Mouse (Mus musculus) thymus, adult 2 months (tissue): ENCODE data around the gene Gm47985.

Experiments used
- CTCF ChIP-seq: fragments of 200-500 bp; IDR thresholded peaks from 2 replicates; pipeline ENCODE4 v1.5.1; 2012; ENCODE audit warnings: mild to moderate bottlenecking, control low read depth, low read length, moderate library complexity, borderline replicate concordance; ENCODE audit not compliant: control insufficient read depth, poor library complexity, insufficient read depth; ENCODE audit errors: extremely low read depth
- POLR2A ChIP-seq: fragments of 200-500 bp; IDR thresholded peaks from 2 replicates; pipeline ENCODE4 v1.6.1; 2012; ENCODE audit warnings: mild to moderate bottlenecking, low read length, control low read depth, moderate library complexity; ENCODE audit not compliant: control insufficient read depth, poor library complexity, insufficient read depth; ENCODE audit errors: extremely low read depth

GRCm38 (mm10) chr1:151223377-151223776 is 41.0 kb downstream of the Gm47985 start:
- no peak for TF ChIP-seq CTCF
- TF ChIP-seq POLR2A = no peak
